Mouse (Mus musculus): ENCODE results near the gene Zfp963.

GRCm38 (mm10) chr8:69790364-69790763, 40.6 kb upstream of the Zfp963 start:
- TF ChIP-seq POLR2A (IDR thresholded peaks at IDR 0.05; ENCODE audit: borderline replicate concordance, extremely low read depth, insufficient read depth, insufficient read length, poor library complexity, severe bottlenecking) = no peak
- no peak for TF ChIP-seq CTCF (IDR thresholded peaks at IDR 0.05; ENCODE audit: borderline replicate concordance, extremely low read depth, insufficient read depth, insufficient read length)
